Mouse (Mus musculus) forebrain, embryonic 14.5 days (tissue): ENCODE measurements around the gene Sptbn2. TPM values are rescaled to one million over a fixed set of nuclear protein-coding genes. Genes with fewer than 3 reads are reported as not detected.

ENCODE experiments used
- ATAC-seq: fragments of 200-750 bp; cut with Nextera tagmentation; 2 replicates; pipeline ENCODE4 v1.8.0; 2017; ENCODE audit warnings: mild to moderate bottlenecking, moderate library complexity
- DNase-seq: peaks from one replicate; pipeline ENCODE4 v3.0.0-alpha.2; 2015; ENCODE audit warnings: low spot score
- H3K27ac ChIP-seq: fragments of 300-500 bp; sonication (generic); 2 replicates; pipeline ENCODE4 v1.5.1; 2014; ENCODE audit warnings: low read depth, mild to moderate bottlenecking, control low read depth, low read length, moderate library complexity
- H3K27me3 ChIP-seq: fragments of 300-500 bp; sonication (generic); replicated peaks from 2 replicates; pipeline ENCODE4 v1.6.1; 2014; ENCODE audit warnings: low read length, control low read depth, mixed read lengths; ENCODE audit not compliant: control insufficient read depth, insufficient read depth
- H3K36me3 ChIP-seq: fragments of 300-500 bp; sonication (generic); 2 replicates; pipeline ENCODE4 v1.6.1; 2014; ENCODE audit warnings: low read length, control low read depth; ENCODE audit not compliant: control insufficient read depth, insufficient read depth
- H3K4me1 ChIP-seq: fragments of 300-500 bp; sonication (generic); 2 replicates; pipeline ENCODE4 v1.6.1; 2014; ENCODE audit warnings: antibody characterized with exemption, low read length, control low read depth; ENCODE audit not compliant: control insufficient read depth, insufficient read depth
- H3K4me2 ChIP-seq: fragments of 300-500 bp; sonication (generic); 2 replicates; pipeline ENCODE4 v1.6.1; 2014; ENCODE audit warnings: mild to moderate bottlenecking, control low read depth, low read length
- H3K4me3 ChIP-seq: fragments of 300-500 bp; sonication (generic); 2 replicates; pipeline ENCODE4 v1.5.1; 2014; ENCODE audit warnings: low read depth, low read length, control low read depth
- H3K9ac ChIP-seq: fragments of 300-500 bp; sonication (generic); 2 replicates; pipeline ENCODE4 v1.6.1; 2014; ENCODE audit warnings: mild to moderate bottlenecking, low read length, control low read depth, moderate library complexity
- H3K9me3 ChIP-seq: fragments of 300-500 bp; sonication (generic); replicated peaks from 2 replicates; pipeline ENCODE4 v1.6.1; 2016; ENCODE audit warnings: low read length, control low read depth, mixed read lengths; ENCODE audit not compliant: control insufficient read depth
- WGBS: fragments of 180-500 bp; shearing (Covaris S2); extraction: QIAGEN DNeasy Blood & Tissue Kit; methylation state at CpG from one replicate; pipeline ENCODE4 v1.1.7; 2014; 5-methylcytosine and 5-hydroxymethylcytosine counted together
- polyA plus RNA-seq: library from polyadenylated mRNA; unstranded; fragments of >200 nt; fragmentation: Nextera tagmentation; extraction: Ambion mirVana; gene quantifications from 2 replicates; pipeline ENCODE4 v1.2.1, GENCODE M21; 2014

Gene Sptbn2
- polyA plus RNA-seq, 1 experiment from 2014 or later: 25.0 TPM

DNA sequence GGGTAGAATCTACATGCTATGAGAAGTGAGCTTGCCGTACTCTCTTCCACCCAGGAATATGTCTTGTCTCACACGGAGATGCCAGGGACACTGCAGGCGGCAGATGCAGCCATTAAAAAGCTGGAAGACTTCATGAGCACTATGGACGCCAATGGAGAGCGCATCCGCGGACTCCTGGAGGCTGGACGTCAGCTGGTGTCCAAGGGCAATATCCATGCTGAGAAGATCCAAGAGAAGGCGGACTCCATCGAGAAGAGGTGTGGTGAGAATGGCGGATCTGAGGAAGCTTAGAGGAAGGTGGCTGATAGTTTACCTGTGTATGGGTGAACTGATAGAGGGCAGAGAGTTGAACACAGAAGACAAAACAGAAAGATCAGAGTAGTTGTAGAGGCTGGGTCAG, 28.1 kb downstream of the Sptbn2 start:
- Histone ChIP-seq H3K4me2 (no peak overlapping the region), H3K9me3 (no peaks in the 10 kb centered on the region), H3K36me3 (peaks cover 85% of the 10 kb centered on the region), H3K27ac (no peak overlapping the region), H3K4me1 (no peaks in the 10 kb centered on the region), H3K9ac (no peak overlapping the region), H3K27me3 (no peaks in the 10 kb centered on the region), H3K4me3 (no peak overlapping the region)
- DNase-seq (no peak), ATAC-seq (no peak)
- 92% methylated on average over 11 of the region's 11 CpGs for WGBS

DNA sequence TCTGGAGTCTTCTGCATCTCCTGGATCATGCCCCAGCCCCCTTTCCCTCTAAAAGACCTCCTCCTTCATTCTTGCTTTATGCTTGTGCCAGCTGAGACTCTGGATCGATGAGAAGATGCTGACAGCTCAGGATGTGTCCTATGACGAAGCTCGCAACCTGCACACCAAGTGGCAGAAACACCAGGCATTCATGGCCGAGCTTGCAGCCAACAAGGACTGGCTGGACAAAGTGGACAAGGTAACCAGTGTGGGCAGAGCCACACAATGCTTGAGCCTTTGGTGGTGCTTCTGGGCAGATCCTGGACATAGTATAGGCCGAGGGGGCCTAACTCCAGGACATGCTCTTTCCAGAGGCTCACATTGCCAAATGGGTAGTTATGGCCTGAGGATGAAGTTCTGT, 28.8 kb downstream of the Sptbn2 start:
- WGBS: 89% methylated on average over 5 of the region's 5 CpGs
- Histone ChIP-seq H3K4me3 (no peak overlapping the region), H3K4me1 (no peaks in the 10 kb centered on the region), H3K27ac (no peak overlapping the region), H3K27me3 (no peaks in the 10 kb centered on the region), H3K36me3 (peaks cover 85% of the 10 kb centered on the region), H3K4me2 (no peak overlapping the region), H3K9ac (no peak overlapping the region), H3K9me3 (no peaks in the 10 kb centered on the region)
- DNase-seq (no peak), ATAC-seq (no peak)

DNA sequence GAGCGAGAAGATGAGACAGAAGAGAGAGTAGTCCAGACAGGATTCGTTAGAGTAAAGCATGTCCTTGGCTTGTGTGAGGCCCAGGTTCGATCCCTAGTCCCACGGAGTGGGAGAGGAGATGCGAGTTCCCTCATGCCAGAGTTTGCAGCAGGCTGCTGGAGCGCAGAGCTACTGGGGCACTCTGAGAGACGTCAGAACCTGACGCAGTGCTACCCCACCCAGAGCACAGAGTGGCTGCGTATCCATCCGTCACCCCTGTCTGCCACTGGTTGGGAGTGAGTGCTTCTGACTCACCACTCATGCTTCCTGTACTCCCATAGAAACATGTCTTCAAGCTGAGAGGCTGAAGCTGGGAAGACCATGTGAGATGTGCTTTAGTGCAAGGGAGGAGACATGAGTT, 30.5 kb downstream of the Sptbn2 start:
- Histone ChIP-seq H3K9ac (no peak overlapping the region), H3K36me3 (peaks cover 92% of the 10 kb centered on the region), H3K9me3 (no peaks in the 10 kb centered on the region), H3K27me3 (no peaks in the 10 kb centered on the region), H3K4me1 (no peaks in the 10 kb centered on the region), H3K27ac (no peak overlapping the region), H3K4me3 (no peak overlapping the region), H3K4me2 (no peak overlapping the region)
- DNase-seq (no peak), ATAC-seq (no peak)
- WGBS: 87% methylated on average over 10 of the region's 10 CpGs

DNA sequence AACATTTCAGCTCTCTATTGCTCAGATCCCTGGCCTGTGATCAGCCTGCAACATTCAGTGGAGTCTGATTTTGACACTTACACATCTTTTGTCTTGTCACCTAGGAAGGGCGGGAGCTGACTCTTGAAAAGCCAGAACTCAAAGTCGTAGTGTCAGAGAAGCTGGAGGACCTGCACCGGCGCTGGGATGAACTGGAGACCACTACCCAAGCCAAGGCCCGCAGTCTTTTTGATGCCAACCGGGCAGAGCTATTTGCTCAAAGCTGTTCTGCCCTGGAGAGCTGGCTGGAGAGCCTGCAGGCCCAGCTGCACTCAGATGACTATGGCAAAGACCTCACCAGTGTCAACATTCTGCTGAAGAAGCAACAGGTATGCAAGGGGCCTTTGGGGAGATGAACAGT, 31.3 kb downstream of the Sptbn2 start:
- DNase-seq: no peak
- Histone ChIP-seq H3K27ac (no peak overlapping the region), H3K27me3 (no peaks in the 10 kb centered on the region), H3K36me3 (peaks cover 92% of the 10 kb centered on the region), H3K4me2 (no peak overlapping the region), H3K4me1 (no peaks in the 10 kb centered on the region), H3K9ac (no peak overlapping the region), H3K9me3 (no peaks in the 10 kb centered on the region), H3K4me3 (no peak overlapping the region)
- ATAC-seq: no peak
- 92% methylated on average over 6 of the region's 6 CpGs for WGBS

DNA sequence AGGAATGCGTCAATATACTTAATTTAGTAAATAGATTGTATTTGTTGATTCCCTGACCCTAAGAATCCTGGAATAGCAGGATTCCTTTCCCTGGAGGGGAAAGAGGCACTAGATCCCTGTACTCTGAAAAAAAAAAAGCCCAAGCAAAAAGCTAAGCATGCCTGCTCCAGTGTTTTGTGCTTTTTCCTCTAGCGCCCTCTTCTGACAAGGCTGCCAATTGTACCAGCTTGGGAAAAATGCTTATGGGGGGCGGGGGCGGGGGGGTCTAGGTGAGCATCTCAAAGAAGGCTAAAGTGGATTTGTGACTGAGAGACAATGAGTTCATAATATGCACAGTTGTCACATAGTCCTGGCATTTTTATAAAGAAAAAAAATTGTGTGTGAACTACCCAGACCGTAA, 32.6 kb downstream of the Sptbn2 start:
- H3K27ac ChIP-seq: no peak overlapping the region
- ATAC-seq (no peak), DNase-seq (peak; percentile 70)
- WGBS: 35% methylated on average over 5 of the region's 5 CpGs
- H3K4me2 ChIP-seq: no peak overlapping the region
- no peaks in the 10 kb centered on the region for H3K4me1 ChIP-seq
- H3K36me3 ChIP-seq: peaks cover 92% of the 10 kb centered on the region
- no peaks in the 10 kb centered on the region for H3K9me3 ChIP-seq
- H3K9ac ChIP-seq: no peak overlapping the region
- H3K27me3 ChIP-seq: no peaks in the 10 kb centered on the region
- no peak overlapping the region for H3K4me3 ChIP-seq

DNA sequence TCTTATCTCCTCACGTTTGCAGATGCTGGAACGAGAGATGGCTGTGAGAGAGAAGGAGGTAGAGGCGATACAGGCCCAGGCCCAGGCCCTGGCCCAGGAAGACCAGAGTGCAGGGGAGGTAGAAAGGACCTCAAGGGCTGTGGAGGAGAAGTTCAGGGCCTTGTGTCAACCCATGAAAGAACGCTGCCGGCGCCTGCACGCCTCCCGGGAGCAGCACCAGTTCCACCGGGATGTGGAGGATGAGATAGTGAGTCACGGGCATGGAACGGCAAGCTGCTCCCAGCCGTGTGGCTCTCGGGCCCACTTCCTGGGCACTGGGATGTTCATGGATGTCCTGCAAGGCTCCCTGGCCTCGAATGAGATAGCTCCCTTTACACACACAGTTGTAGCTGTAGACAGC, 33.1 kb downstream of the Sptbn2 start:
- Histone ChIP-seq H3K4me3 (no peak overlapping the region), H3K4me1 (no peaks in the 10 kb centered on the region), H3K4me2 (no peak overlapping the region), H3K36me3 (peaks cover 93% of the 10 kb centered on the region), H3K9me3 (no peaks in the 10 kb centered on the region), H3K9ac (no peak overlapping the region), H3K27ac (no peak overlapping the region), H3K27me3 (no peaks in the 10 kb centered on the region)
- WGBS: 83% methylated on average over 14 of the region's 14 CpGs
- ATAC-seq (no peak), DNase-seq (no peak)

DNA sequence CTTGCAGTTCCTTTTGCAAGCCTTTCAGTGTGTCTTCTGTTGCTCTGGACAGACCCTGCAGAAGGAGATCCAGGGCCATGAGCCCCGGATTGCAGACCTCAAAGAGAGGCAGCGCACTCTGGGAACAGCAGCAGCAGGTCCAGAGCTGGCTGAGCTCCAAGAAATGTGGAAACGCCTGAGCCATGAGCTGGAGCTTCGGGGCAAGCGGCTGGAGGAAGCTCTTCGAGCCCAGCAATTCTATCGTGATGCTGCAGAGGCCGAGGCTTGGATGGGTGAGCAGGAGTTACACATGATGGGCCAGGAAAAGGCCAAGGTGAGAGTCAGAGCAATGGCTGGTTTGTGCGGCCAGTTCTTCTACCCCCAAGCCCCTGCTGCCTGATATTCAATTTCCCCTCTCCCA, 34.1 kb downstream of the Sptbn2 start:
- Histone ChIP-seq H3K36me3 (peaks cover 93% of the 10 kb centered on the region), H3K9me3 (no peaks in the 10 kb centered on the region), H3K27ac (no peak overlapping the region), H3K9ac (no peak overlapping the region), H3K4me3 (no peak overlapping the region), H3K4me2 (no peak overlapping the region), H3K4me1 (no peaks in the 10 kb centered on the region), H3K27me3 (no peaks in the 10 kb centered on the region)
- no peak for ATAC-seq
- 60% methylated on average over 9 of the region's 9 CpGs for WGBS
- peak; percentile 44 for DNase-seq

DNA sequence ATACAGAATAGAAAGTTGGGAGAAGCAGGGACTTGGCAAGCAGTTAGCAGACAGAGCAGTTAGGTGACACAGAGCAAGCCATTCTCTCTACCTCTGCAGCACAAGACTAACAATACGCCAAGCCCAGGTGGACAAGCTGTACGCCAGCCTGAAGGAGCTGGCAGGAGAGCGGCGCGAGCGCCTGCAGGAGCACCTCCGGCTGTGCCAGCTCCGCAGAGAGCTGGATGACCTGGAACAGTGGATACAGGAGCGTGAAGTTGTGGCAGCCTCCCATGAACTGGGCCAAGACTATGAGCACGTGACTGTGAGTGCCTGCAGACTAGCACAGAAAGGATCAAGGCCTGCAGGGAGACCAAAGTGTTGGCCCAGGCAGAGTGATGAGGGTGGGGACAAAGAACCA, 34.7 kb downstream of the Sptbn2 start:
- no peak overlapping the region for H3K9ac ChIP-seq
- ATAC-seq (no peak), DNase-seq (no peak)
- no peak overlapping the region for H3K4me3 ChIP-seq
- peaks cover 93% of the 10 kb centered on the region for H3K36me3 ChIP-seq
- WGBS: 91% methylated on average over 10 of the region's 10 CpGs
- no peaks in the 10 kb centered on the region for H3K4me1 ChIP-seq
- H3K27me3 ChIP-seq: no peaks in the 10 kb centered on the region
- H3K27ac ChIP-seq: no peak overlapping the region
- H3K9me3 ChIP-seq: no peaks in the 10 kb centered on the region
- H3K4me2 ChIP-seq: no peak overlapping the region

DNA sequence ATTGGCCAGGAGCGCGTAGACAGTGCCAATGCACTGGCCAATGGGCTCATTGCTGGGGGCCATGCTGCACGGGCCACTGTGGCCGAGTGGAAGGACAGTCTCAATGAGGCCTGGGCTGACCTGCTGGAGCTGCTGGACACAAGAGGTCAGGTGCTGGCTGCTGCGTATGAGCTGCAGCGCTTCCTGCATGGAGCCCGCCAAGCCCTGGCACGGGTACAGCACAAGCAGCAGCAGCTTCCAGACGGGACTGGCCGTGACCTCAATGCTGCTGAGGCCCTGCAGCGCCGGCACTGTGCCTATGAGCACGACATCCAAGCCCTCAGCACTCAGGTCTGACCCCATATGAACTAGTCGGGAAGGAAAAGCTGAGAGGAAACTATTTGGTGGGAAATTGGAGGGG, 35.6 kb downstream of the Sptbn2 start:
- no peak for ATAC-seq
- no peak overlapping the region for H3K9ac ChIP-seq
- H3K9me3 ChIP-seq: no peaks in the 10 kb centered on the region
- DNase-seq: no peak
- H3K36me3 ChIP-seq: peaks cover 93% of the 10 kb centered on the region
- WGBS: 89% methylated on average over 14 of the region's 14 CpGs
- H3K4me2 ChIP-seq: no peak overlapping the region
- no peak overlapping the region for H3K4me3 ChIP-seq
- H3K4me1 ChIP-seq: no peaks in the 10 kb centered on the region
- no peaks in the 10 kb centered on the region for H3K27me3 ChIP-seq
- H3K27ac ChIP-seq: no peak overlapping the region
